ENCODE assay signal across 17 mouse cellular contexts in the genomic region with DNA sequence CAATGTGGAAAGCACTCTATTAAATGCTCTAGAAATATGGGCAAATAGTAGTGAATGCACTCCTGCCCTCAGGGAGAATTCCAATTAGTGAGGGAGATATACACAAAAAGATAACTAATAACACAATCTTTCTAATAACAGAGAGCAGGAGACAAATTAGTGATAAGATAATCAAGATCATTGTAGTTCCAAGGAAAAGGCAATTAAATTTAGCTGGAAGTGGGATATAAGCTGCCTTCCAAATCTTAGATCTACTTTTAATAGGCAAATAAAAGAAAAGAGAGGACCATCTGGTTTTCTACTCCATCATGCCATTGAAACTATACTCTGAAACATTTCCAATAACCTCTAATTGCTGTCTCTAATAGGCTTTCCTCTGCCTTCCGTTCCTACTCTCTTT.
"Had no signal": no experiment of that assay in that cellular context is flagged by ENCODE, and none has a peak within 500 bp of the region (broad histone marks: within the 10 kb centered on the region; RNA-seq: fewer than 3 reads in every experiment).

No protein-coding gene starts in this region.

- H3K27ac ChIP-seq: midbrain, embryonic 10.5 days; midbrain, embryonic 12.5 days; neural tube, embryonic 13.5 days; neural tube, embryonic 15.5 days; stomach, embryonic 15.5 days; stomach, postnatal 0 days had no signal

- H3K4me3 ChIP-seq: midbrain, embryonic 10.5 days; midbrain, embryonic 12.5 days; myocyte; neural tube, embryonic 13.5 days; neural tube, embryonic 15.5 days; stomach, embryonic 15.5 days had no signal

- H3K4me1 ChIP-seq: neural tube, embryonic 15.5 days; stomach, embryonic 15.5 days had no signal

- H3K9me3 ChIP-seq: midbrain, embryonic 10.5 days; midbrain, embryonic 12.5 days; neural tube, embryonic 13.5 days; neural tube, embryonic 15.5 days; stomach, embryonic 15.5 days had no signal

- DNase-seq: lung, adult 18-20 months; lung, embryonic 14.5 days; lung, postnatal 10 days; lung, postnatal 4 days; midbrain, embryonic 14.5 days; right cerebral cortex, postnatal 14 days; thymus, adult 2 months; thymus, postnatal 14 days; thymus, postnatal 36 days had no signal

- ATAC-seq: midbrain, embryonic 16.5 days had no signal

- H3K4me2 ChIP-seq: lung, embryonic 14.5 days; midbrain, embryonic 12.5 days; neural tube, embryonic 13.5 days; neural tube, embryonic 15.5 days; stomach, embryonic 15.5 days had no signal

- H3K36me3 ChIP-seq: midbrain, embryonic 10.5 days; midbrain, embryonic 12.5 days; neural tube, embryonic 13.5 days; neural tube, embryonic 15.5 days; stomach, embryonic 15.5 days had no signal

- H3K9ac ChIP-seq: lung, embryonic 14.5 days; midbrain, embryonic 12.5 days; neural tube, embryonic 13.5 days; neural tube, embryonic 15.5 days; stomach, embryonic 15.5 days had no signal

- H3K27me3 ChIP-seq: midbrain, embryonic 12.5 days; neural tube, embryonic 13.5 days; neural tube, embryonic 15.5 days; stomach, embryonic 15.5 days had no signal
